In the genomic region with DNA sequence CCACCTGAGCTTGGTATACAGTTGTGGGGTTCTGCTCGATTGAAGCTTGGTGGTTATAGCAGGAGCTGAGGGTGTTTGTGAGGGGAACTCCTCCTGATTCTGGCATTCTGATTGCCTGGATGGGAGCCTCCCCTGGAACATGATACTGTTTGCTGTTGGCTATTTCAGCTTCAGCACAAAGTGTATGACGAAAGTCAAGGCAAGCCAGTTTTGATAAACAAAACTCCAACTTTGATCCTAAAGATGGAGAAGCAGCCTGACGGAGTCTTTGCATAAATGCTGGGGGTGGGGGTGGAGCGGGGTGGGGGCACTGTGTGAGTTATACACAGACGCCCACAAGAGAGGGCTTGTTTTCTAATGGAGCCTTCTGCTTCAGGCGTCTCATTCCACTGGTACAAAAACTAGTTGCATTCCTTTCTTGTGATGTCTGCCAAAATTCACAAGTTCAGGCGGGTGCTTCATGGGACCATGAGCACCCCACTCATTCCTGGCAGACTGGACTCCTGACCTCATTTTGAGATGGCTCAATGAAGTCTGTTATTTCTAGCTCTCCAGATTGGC, we compare ENCODE assay signal across 8 mouse cellular contexts. TPM values are rescaled to one million over a fixed set of nuclear protein-coding genes. Genes with fewer than 3 reads are reported as not detected.
DNase-seq lines count a peak whose midpoint lies in the region; ATAC-seq and TF ChIP-seq lines count a peak whose summit lies in the region.

No protein-coding gene starts in this region.

- TF ChIP-seq CTCF in Patski (IDR thresholded peaks at IDR 0.05): no peak
- TF ChIP-seq CTCF in heart, adult 2 months (IDR thresholded peaks at IDR 0.05): no peak

- TF ChIP-seq POLR2A in heart, adult 2 months (IDR thresholded peaks at IDR 0.05; ENCODE audit: insufficient read depth, low read depth, low read length): no peak

- DNase-seq in Patski (ENCODE audit: low read depth, low spot score): no peak
- peak; percentile 60 to 77 for DNase-seq in heart, adult 2 months
- peak; percentile 63 to 82 for DNase-seq in kidney, postnatal 25 days
- no peak for DNase-seq in c-Kit-positive CD71-positive TER-119-positive erythroid progenitor cells, embryonic 14.5 days (ENCODE audit: low spot score)
- no peak for DNase-seq in urinary bladder, adult 2 months (ENCODE audit: low spot score)

- CTCF ChIA-PET in Patski (lab: Charles Lee): interaction anchor here (1.2 to 1.8 kb wide), 2 partner anchors 13 to 31 kb away, joined by 3 to 5 read pairs; a partner anchor contains a TSS

- no peak overlapping the region for H3K27ac ChIP-seq in forebrain, embryonic 16.5 days (ENCODE audit: low read length)
- no peak overlapping the region for H3K27ac ChIP-seq in forebrain, embryonic 13.5 days
- peak overlapping the region; percentile 78 for H3K27ac ChIP-seq in heart, adult 2 months

- H3K4me3 ChIP-seq in forebrain, embryonic 16.5 days (replicated peaks; ENCODE audit: low read length): no peak overlapping the region
- H3K4me3 ChIP-seq in forebrain, embryonic 13.5 days: no peak overlapping the region
- no peak overlapping the region for H3K4me3 ChIP-seq in heart, adult 2 months

- no peaks in the 10 kb centered on the region for H3K36me3 ChIP-seq in forebrain, embryonic 16.5 days (ENCODE audit: control insufficient read depth, insufficient read depth)
- no peaks in the 10 kb centered on the region for H3K36me3 ChIP-seq in forebrain, embryonic 13.5 days (ENCODE audit: poor library complexity, severe bottlenecking)
- peaks cover 10% of the 10 kb centered on the region for H3K36me3 ChIP-seq in heart, adult 2 months (ENCODE audit: control insufficient read depth, insufficient read depth, low read length)

- H3K4me2 ChIP-seq in forebrain, embryonic 16.5 days (ENCODE audit: low read length): no peak overlapping the region
- H3K4me2 ChIP-seq in forebrain, embryonic 13.5 days: no peak overlapping the region

- no peaks in the 10 kb centered on the region for H3K27me3 ChIP-seq in forebrain, embryonic 16.5 days (replicated peaks; ENCODE audit: control insufficient read depth, insufficient read depth, low read length)
- H3K27me3 ChIP-seq in forebrain, embryonic 13.5 days: no peaks in the 10 kb centered on the region
- no peaks in the 10 kb centered on the region for H3K27me3 ChIP-seq in Patski
- H3K27me3 ChIP-seq in heart, adult 2 months (ENCODE audit: control insufficient read depth, insufficient read depth, low read length): no peaks in the 10 kb centered on the region

- POLR2A ChIA-PET in Patski (lab: Charles Lee): interaction anchor here (1.0 to 1.5 kb wide), 3 partner anchors 13 to 31 kb away, joined by 3 to 5 read pairs (median 4); no protein-coding TSS in a partner anchor

- no peaks in the 10 kb centered on the region; the same call in 1 of the 2 replicates for H3K4me1 ChIP-seq in forebrain, embryonic 16.5 days (replicated peaks; ENCODE audit: control insufficient read depth, insufficient read depth, low read length)
- H3K4me1 ChIP-seq in forebrain, embryonic 13.5 days: no peaks in the 10 kb centered on the region
- peaks cover 14% of the 10 kb centered on the region for H3K4me1 ChIP-seq in heart, adult 2 months (ENCODE audit: control insufficient read depth, insufficient read depth, low read length)

- 41% methylated on average over 7 of the region's 7 CpGs for WGBS in forebrain, embryonic 16.5 days
- WGBS in forebrain, embryonic 13.5 days: 57% methylated on average over 7 of the region's 7 CpGs
- WGBS in heart, adult 2 months: 43% methylated on average over 7 of the region's 7 CpGs

- ATAC-seq in forebrain, embryonic 16.5 days: peak; percentile 61; the same call in 1 of the 2 replicates
- ATAC-seq in forebrain, embryonic 13.5 days: no peak
- ATAC-seq in Patski: peak; percentile 95
- no peak for ATAC-seq in frontal cortex, adult (ENCODE audit: low TSS enrichment)

- H3K9me3 ChIP-seq in forebrain, embryonic 16.5 days (ENCODE audit: control insufficient read depth, low read length): no peaks in the 10 kb centered on the region
- no peaks in the 10 kb centered on the region for H3K9me3 ChIP-seq in forebrain, embryonic 13.5 days (replicated peaks)

- in situ Hi-C loops in Patski (cut with MboI; ENCODE audit: low pct_unique_long_range_greater_than_20kb): loop anchor here (10.0 kb wide), 1 partner anchor 246 kb away; a partner anchor contains a TSS

- intact Hi-C loops in heart, adult 2 months (cut with DNase I): no loop called here

- H3K79me2 ChIP-seq in heart, adult 2 months (replicated peaks; ENCODE audit: control insufficient read depth, insufficient read depth, low read length): no peaks in the 10 kb centered on the region

- no peak overlapping the region for H3K9ac ChIP-seq in forebrain, embryonic 16.5 days (replicated peaks; ENCODE audit: low read depth, low read length)
- no peak overlapping the region for H3K9ac ChIP-seq in forebrain, embryonic 13.5 days
- no peak overlapping the region for H3K9ac ChIP-seq in heart, adult 2 months (ENCODE audit: low read depth, low read length)

- no peak for TF ChIP-seq EP300 in heart, adult 2 months (IDR thresholded peaks at IDR 0.05; ENCODE audit: insufficient read depth, low read depth, low read length)

RNA-seq across cellular contexts. Expression of a gene that starts 30.2 kb away (rescaled TPM):
- polyA plus RNA-seq in forebrain, embryonic 16.5 days (2015; fragmentation: Nextera tagmentation; extraction: Ambion mirVana): 114 and 117 TPM in 2 replicates
- polyA plus RNA-seq in forebrain, embryonic 13.5 days (2015; fragmentation: Nextera tagmentation; extraction: Ambion mirVana): 79.0 and 92.5 TPM in 2 replicates
- polyA plus RNA-seq in Patski (2021): 6,297 TPM
- total RNA-seq in heart, adult 2 months (2021): 100 to 1,000 TPM; 221 to 288 TPM
- 90.0 and 166 TPM in 2 replicates for polyA plus RNA-seq in heart, adult 2 months (2012; rRNA removed)
- 265 and 306 TPM in 2 replicates for polyA plus RNA-seq in urinary bladder, adult 2 months (2012; rRNA removed)

RNA-seq across cellular contexts. Expression of a gene that starts 31.2 kb away (rescaled TPM):
- 32.6 and 33.1 TPM in 2 replicates for polyA plus RNA-seq in forebrain, embryonic 16.5 days (2015; fragmentation: Nextera tagmentation; extraction: Ambion mirVana)
- 14.9 and 16.2 TPM in 2 replicates for polyA plus RNA-seq in forebrain, embryonic 13.5 days (2015; fragmentation: Nextera tagmentation; extraction: Ambion mirVana)
- 31.8 TPM for polyA plus RNA-seq in Patski (2021)
- 1 to 10 TPM; 2.5 to 2.9 TPM for total RNA-seq in heart, adult 2 months (2021)
- polyA plus RNA-seq in heart, adult 2 months (2012; rRNA removed): 6.2 and 7.4 TPM in 2 replicates
- polyA plus RNA-seq in urinary bladder, adult 2 months (2012; rRNA removed): 8.2 and 8.6 TPM in 2 replicates

Comparison
In these comparisons a context has a peak if more than half of its experiments do, and no peak if none do; other contexts are left out.
1. ATAC-seq: peak in forebrain, embryonic 16.5 days (single experiment) and Patski (single experiment); none in forebrain, embryonic 13.5 days (single experiment) and frontal cortex, adult (single experiment).
2. DNase-seq: peak in heart, adult 2 months (2 of 2) and kidney, postnatal 25 days (2 of 2); none in Patski (single experiment), c-Kit-positive CD71-positive TER-119-positive erythroid progenitor cells, embryonic 14.5 days (single experiment) and urinary bladder, adult 2 months (single experiment).
3. RNA of a gene that starts 30.2 kb away (polyA plus RNA-seq): 6,297 TPM in Patski (single experiment); 265 to 306 TPM in urinary bladder, adult 2 months, 114 to 117 TPM in forebrain, embryonic 16.5 days, 90.0 to 166 TPM in heart, adult 2 months and 79.0 to 92.5 TPM in forebrain, embryonic 13.5 days; every median in the first group is over 10 times any median in the second.